Mouse (Mus musculus) hindbrain, embryonic 10.5 days (tissue): ENCODE measurements around the gene Them7. TPM values are rescaled to one million over a fixed set of nuclear protein-coding genes. Genes with fewer than 3 reads are reported as not detected.

Experiments
- DNase-seq: peaks from one replicate; pipeline ENCODE4 v3.0.0-alpha.2; 2017; ENCODE audit warnings: low spot score
- H3K27ac ChIP-seq: fragments of 300-500 bp; sonication (generic); 2 replicates; pipeline ENCODE4 v1.5.1; 2016; ENCODE audit warnings: mild to moderate bottlenecking, moderate library complexity
- H3K27me3 ChIP-seq: fragments of 300-500 bp; sonication (generic); 2 replicates; pipeline ENCODE4 v1.6.1; 2016; ENCODE audit warnings: mild to moderate bottlenecking; ENCODE audit not compliant: poor library complexity, insufficient read depth, severe bottlenecking
- H3K36me3 ChIP-seq: fragments of 300-500 bp; sonication (generic); 2 replicates; pipeline ENCODE4 v1.6.1; 2016; ENCODE audit warnings: mild to moderate bottlenecking, moderate library complexity
- H3K4me1 ChIP-seq: fragments of 300-500 bp; sonication (generic); replicated peaks from 2 replicates; pipeline ENCODE4 v1.6.1; 2016; ENCODE audit warnings: mild to moderate bottlenecking
- H3K4me3 ChIP-seq: fragments of 300-500 bp; sonication (generic); 2 replicates; pipeline ENCODE4 v1.5.1; 2016; ENCODE audit warnings: mild to moderate bottlenecking, moderate library complexity
- H3K9me3 ChIP-seq: fragments of 300-500 bp; sonication (generic); 2 replicates; pipeline ENCODE4 v1.6.1; 2016; ENCODE audit warnings: mild to moderate bottlenecking, moderate library complexity
- WGBS: fragments of 180-500 bp; shearing (Covaris S2); methylation state at CpG from one replicate; pipeline ENCODE4 v1.1.7; 2016; 5-methylcytosine and 5-hydroxymethylcytosine counted together
- polyA plus RNA-seq: library from polyadenylated mRNA; unstranded; fragments of >200 nt; fragmentation: Nextera tagmentation; extraction: Ambion mirVana; gene quantifications from 2 replicates; pipeline ENCODE4 v1.2.1, GENCODE M21; 2016

Gene Them7
- 0.22 and 0.39 TPM in 2 replicates for polyA plus RNA-seq

DNA sequence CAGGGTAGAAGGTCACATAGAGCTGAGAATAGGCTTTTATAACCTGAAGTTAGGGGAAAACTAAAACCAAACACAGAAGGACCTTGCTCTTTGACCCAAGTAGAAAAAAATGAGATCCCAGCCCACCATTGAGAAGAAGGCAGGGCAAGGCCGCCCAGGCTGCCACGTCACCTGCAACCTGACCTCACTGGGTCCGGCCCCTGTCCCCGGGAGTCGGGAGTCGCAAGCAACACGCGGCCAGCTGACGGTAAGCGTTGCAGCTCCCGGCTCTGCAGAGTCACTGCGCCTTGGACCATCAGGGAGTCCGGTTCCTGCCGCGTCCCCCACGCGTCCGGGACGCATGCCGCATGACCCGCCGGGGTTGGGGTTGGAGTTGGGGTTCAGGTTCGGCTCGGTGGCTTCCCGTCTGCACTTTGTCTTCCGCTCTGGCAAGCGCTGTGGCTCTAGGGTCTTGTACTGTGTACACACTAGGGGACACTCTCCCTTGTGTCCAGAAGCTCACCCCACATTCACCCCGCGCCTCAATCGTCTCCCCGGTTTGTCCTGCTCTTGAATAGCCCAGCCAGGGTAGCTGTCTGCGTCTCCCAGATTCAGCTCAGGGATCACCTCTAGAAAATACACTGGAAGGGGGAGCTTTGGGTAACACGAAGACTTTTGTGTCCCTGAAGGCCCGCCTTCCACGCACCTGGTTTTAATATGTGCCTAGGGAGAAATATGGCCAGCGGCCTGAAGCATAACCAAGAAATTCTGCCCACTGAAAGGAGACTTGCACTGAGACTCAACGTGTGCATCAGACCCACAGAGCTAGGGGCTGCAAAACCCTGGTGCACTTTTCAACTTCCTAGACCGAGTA lies at the start of gene Them7:
TSS of gene Them7 (plus strand) at position 187 of the 853 bp plus-strand sequence.
- peak; percentile 69 for DNase-seq
- H3K9me3 ChIP-seq = no peaks in the 10 kb centered on the region
- WGBS = 3% methylated on average over 38 of the region's 38 CpGs
- peak within 1 kb of the TSS; percentile 75 for H3K27ac ChIP-seq
- H3K4me3 ChIP-seq = peak within 1 kb of the TSS; percentile 58
- H3K36me3 ChIP-seq = no peaks in the 10 kb centered on the region
- peaks cover 35% of the 10 kb centered on the region for H3K27me3 ChIP-seq
- H3K4me1 ChIP-seq = peaks cover 14% of the 10 kb centered on the region; the same call in 1 of the 2 replicates

DNA sequence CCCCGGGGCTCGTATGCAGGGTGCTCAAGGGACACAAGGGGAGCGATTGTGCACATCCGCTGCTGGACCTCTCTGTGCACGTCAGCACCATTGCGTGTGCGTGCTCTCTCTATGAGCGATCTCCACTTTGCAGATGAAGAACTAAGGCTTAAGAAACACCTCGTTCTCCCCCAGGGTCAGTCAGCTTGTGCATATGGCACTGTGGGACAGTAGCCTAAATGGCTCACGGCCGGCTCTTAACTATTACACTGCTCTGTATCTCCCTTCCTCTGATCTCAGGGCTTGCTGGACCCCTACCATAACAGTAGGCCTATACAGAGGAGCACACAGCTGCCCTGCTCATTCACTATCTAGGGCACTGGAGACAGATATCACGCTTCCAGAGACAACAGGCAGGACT lies 45.2 kb upstream of the Them7 start:
- Histone ChIP-seq H3K27me3 (no peaks in the 10 kb centered on the region), H3K4me3 (no peak overlapping the region), H3K4me1 (no peaks in the 10 kb centered on the region), H3K27ac (no peak overlapping the region), H3K9me3 (peaks cover 7% of the 10 kb centered on the region; the same call in 1 of the 2 replicates), H3K36me3 (no peaks in the 10 kb centered on the region)
- 94% methylated on average over 12 of the region's 12 CpGs for WGBS
- no peak for DNase-seq

DNA sequence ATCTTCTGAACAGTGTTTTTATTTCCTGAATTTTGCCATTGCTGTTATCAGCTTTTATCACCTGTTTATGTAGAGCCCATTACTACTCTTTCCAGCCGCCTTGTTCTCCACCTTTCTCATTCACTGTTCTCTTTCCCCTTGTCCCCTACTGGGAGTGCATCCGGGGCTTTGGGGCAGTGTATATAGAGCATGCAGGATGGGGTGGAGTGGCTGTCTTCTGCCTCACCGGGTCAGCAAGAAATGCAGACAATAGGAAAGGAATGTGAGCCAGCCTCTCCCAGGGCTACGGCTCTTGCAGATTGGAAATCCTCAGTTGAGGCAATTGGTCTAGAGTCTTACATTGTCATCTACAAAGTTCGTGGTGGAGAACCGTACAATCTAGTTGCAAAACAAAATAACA lies 41.6 kb upstream of the Them7 start:
- H3K36me3 ChIP-seq = no peaks in the 10 kb centered on the region
- no peak overlapping the region for H3K27ac ChIP-seq
- H3K4me1 ChIP-seq = no peaks in the 10 kb centered on the region
- H3K27me3 ChIP-seq = no peaks in the 10 kb centered on the region
- H3K4me3 ChIP-seq = no peak overlapping the region
- DNase-seq = no peak
- 32% methylated on average over 6 of the region's 6 CpGs for WGBS
- H3K9me3 ChIP-seq = 0 out of 2 replicates have a peak, but pooled peaks cover 2% of the 10 kb centered on the region

DNA sequence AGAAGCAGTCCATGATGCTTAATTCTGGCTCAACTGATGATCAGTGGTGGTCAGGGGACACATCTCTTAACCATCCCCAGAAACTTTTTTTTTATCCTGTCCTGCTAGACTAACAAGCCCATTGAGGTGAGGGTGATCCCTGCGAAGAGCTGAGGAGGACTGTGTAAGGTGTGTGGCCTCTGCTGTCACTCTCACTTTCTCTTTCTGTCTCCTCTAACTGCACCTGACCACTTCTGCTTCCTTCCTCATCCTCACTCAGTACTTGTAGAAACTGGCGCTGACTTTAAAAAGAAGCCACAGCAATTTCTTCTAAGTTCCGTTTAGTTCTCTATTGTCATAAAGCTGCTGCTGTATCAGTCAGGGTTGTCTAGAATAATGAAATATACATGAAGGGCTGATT lies 39.0 kb upstream of the Them7 start:
- H3K4me1 ChIP-seq = no peaks in the 10 kb centered on the region
- no peaks in the 10 kb centered on the region for H3K27me3 ChIP-seq
- DNase-seq = no peak
- WGBS = 94% methylated on average over 3 of the region's 3 CpGs
- no peaks in the 10 kb centered on the region for H3K36me3 ChIP-seq
- H3K4me3 ChIP-seq = no peak overlapping the region
- no peak overlapping the region for H3K27ac ChIP-seq
- H3K9me3 ChIP-seq = no peaks in the 10 kb centered on the region

DNA sequence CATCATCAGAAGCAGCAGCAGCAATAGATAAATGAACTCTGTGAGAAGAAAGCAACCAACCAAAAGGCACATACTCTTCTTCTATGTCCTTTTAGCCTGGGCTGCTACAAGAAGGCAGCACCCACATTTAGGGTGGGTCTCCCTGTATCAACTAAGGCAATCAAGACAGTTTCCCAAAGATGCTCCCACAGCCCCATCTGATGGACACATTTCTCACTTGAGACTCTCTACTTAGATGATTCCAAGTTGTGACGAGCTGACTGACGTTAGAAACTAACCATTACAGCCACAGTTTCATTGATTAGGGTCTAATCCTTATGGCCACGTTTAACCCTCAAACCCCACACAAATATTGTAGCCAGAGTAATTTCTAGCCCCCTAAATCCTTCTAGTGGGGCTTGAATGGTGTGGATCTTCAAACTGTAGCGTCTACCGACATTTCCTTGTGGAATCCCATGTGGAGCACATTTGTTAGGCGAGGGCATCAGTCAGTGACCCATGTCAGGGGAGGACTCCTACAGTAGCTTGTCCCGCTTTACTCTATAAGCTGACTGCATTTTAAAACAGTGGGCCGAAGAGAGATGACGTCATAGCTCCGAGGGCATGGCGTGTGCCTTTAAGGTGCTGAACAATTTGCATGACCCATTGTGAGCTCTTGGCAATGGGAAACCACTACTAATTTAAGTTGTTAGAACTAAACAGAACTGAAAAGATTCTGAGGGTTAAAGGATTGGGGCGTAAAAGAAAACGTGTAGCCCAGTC lies 38.2 kb upstream of the Them7 start:
- Histone ChIP-seq H3K4me1 (no peaks in the 10 kb centered on the region), H3K27ac (no peak overlapping the region), H3K36me3 (no peaks in the 10 kb centered on the region), H3K4me3 (no peak overlapping the region), H3K9me3 (no peaks in the 10 kb centered on the region), H3K27me3 (no peaks in the 10 kb centered on the region)
- no peak for DNase-seq
- 81% methylated on average over 13 of the region's 13 CpGs for WGBS

DNA sequence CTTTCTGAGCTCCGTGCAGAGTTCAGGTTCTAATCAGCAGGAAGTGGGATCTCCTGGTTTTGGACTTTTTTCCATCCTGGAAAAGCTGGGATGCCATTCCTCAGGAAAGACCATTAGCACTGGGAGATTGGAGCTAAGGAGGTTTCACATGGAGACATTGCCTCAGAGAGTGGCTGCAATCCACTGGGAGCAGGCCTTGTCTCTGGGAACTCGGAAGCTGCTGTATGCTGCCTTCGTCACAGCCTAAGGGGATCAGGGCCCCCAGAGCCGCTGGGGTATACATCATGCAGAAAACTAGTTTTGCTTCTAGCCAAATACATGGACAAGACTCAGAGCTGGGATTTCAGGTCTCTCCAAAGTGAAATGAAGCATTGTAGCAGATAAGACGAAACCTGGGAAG lies 37.5 kb upstream of the Them7 start:
- Histone ChIP-seq H3K36me3 (no peaks in the 10 kb centered on the region), H3K4me1 (no peaks in the 10 kb centered on the region), H3K27ac (no peak overlapping the region), H3K9me3 (no peaks in the 10 kb centered on the region), H3K27me3 (no peaks in the 10 kb centered on the region), H3K4me3 (no peak overlapping the region)
- WGBS = 85% methylated on average over 5 of the region's 5 CpGs
- no peak for DNase-seq

DNA sequence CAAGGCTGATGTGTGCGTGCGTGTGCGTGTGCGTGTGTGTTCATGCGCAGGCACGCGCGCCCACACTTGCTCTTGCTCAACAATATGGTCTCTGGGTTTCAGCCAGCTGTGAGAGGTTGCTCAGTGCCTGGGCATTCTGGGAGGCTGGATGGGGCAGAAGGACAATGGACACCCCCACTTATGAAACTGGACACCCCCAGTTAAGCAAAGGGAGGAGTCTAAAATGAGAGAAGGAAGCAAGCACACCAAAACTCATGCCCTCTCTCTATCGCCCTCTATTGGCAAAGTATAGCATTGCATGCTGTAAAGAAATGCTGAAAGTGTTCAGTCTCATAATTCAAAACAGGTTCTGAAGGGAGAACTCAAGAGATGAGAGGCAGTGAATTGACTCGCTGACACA lies 35.9 kb upstream of the Them7 start:
- no peak overlapping the region for H3K27ac ChIP-seq
- H3K4me3 ChIP-seq = no peak overlapping the region
- peak; percentile 8 for DNase-seq
- no peaks in the 10 kb centered on the region for H3K27me3 ChIP-seq
- H3K4me1 ChIP-seq = no peaks in the 10 kb centered on the region
- 77% methylated on average over 10 of the region's 10 CpGs for WGBS
- H3K9me3 ChIP-seq = no peaks in the 10 kb centered on the region
- no peaks in the 10 kb centered on the region for H3K36me3 ChIP-seq

DNA sequence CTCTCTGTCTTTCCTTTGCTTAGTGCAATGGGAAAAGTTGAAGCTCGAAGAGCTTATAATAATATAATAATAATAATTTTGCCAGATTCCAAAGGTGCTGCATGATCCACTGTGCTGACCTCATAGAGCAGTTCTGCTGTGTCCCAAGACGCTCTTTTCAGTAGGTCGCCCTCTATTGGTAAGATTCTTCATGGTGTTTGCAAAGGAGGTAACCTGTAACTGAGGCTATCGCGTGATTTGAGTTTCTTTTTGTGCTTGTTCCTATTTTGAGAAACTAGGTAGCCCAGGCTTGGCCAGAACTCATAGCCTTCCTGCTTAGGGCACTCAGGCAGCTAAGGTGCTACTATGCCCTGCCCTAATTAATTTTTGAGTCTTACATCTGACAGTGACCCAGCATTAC lies 34.8 kb upstream of the Them7 start:
- no peaks in the 10 kb centered on the region for H3K9me3 ChIP-seq
- WGBS = 24% methylated on average over 5 of the region's 5 CpGs
- no peaks in the 10 kb centered on the region for H3K4me1 ChIP-seq
- H3K4me3 ChIP-seq = no peak overlapping the region
- H3K27ac ChIP-seq = no peak overlapping the region
- H3K27me3 ChIP-seq = no peaks in the 10 kb centered on the region
- no peaks in the 10 kb centered on the region for H3K36me3 ChIP-seq
- DNase-seq = no peak

DNA sequence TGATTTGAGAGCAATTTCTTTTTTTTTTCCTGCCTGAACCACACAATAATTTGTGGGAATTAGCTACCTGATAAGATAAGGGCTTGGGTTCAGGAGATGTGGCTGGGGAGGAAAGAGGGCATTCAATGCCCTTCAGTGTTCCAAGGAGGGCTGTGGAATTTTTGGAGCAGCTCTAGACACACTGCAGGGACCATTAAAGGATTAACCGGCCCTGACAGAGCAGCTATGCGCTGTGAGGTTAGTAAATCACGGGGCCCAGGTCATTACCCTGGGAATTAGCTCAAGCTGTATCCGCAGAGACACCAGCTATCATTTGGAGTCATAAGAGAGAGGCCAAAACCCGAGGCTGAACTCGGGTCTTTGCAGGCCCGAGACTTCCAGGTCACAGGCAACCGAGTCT lies 24.0 kb upstream of the Them7 start:
- Histone ChIP-seq H3K27me3 (no peaks in the 10 kb centered on the region), H3K27ac (no peak overlapping the region), H3K4me3 (no peak overlapping the region), H3K9me3 (no peaks in the 10 kb centered on the region), H3K4me1 (no peaks in the 10 kb centered on the region), H3K36me3 (no peaks in the 10 kb centered on the region)
- 61% methylated on average over 8 of the region's 8 CpGs for WGBS
- DNase-seq = no peak

DNA sequence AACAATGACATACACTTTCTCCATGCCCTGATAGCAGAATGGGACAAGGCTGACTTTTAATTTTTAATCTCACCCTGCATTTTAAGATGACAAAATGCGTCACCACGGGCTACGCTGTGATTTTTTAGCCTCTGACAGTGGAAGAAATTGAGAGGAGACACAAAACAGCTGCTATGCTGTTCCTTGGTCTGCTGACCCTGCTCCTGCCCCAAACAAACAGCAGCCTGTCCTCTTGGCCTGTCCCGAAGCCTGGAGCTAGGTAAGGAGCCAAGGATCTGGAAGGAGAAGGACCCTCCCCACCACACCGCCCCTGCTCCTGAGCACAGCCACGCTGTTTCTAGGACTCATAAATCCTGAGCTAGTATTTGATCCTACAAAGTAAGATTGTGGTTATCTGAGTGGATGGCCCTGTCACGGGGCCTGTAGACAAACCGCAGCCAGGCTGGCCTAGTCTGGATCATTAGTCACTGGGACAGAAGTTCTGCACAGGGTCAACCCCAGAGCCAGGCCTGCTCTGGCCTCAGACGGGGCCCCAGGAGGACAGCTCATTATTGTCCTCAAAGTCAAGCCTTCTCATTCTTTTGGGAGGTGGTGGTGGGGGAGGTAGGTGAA lies 17.5 kb upstream of the Them7 start:
- H3K36me3 ChIP-seq = no peaks in the 10 kb centered on the region
- DNase-seq = no peak
- H3K27ac ChIP-seq = no peak overlapping the region
- no peaks in the 10 kb centered on the region for H3K27me3 ChIP-seq
- H3K4me3 ChIP-seq = no peak overlapping the region
- H3K9me3 ChIP-seq = no peaks in the 10 kb centered on the region
- H3K4me1 ChIP-seq = no peaks in the 10 kb centered on the region
- WGBS = 82% methylated on average over 9 of the region's 9 CpGs

DNA sequence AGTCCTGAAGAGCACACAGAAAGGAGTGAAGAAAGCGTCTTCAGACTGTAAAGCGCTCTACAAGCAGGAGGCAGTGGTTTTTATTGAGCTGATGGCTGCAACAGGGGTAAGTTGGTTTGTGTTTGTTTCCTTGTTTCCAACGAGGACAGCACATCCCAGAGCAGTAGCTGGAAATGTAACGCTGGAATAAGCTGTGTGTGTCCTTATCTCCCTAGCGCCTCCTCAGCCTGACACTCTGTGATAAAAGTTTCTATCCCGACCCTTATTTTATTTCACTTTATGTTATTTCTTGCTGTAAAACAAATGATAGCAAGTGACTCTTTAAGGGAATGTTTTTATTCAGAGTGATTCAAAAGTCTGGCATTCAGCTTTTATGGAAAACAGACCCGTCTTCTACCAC lies 11.3 kb upstream of the Them7 start:
- Histone ChIP-seq H3K4me3 (no peak overlapping the region), H3K27ac (no peak overlapping the region), H3K27me3 (no peaks in the 10 kb centered on the region), H3K36me3 (no peaks in the 10 kb centered on the region), H3K4me1 (no peaks in the 10 kb centered on the region), H3K9me3 (no peaks in the 10 kb centered on the region)
- 84% methylated on average over 7 of the region's 7 CpGs for WGBS
- no peak for DNase-seq

DNA sequence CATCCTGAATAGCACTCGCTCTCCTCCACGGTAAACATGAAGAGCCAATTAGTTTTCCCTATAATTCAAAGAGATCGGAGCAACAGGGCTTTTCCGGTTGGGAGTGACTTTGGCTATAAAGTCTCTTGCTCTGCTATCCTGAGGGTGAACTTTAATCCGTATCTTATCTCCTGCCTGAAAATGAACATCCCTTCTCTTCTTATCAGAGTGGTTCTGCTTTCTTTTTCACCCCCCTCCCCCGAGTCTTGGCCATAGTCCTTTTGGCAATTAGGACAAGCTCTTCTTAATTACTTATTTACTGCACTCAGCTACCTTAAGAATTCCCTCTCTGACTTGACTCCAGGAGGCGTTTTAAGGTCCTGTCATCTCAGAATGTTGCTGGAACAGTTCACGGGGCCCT lies 8.2 kb upstream of the Them7 start:
- Histone ChIP-seq H3K4me1 (no peaks in the 10 kb centered on the region), H3K4me3 (no peak overlapping the region), H3K9me3 (no peaks in the 10 kb centered on the region), H3K27ac (no peak overlapping the region), H3K36me3 (no peaks in the 10 kb centered on the region), H3K27me3 (no peaks in the 10 kb centered on the region)
- 74% methylated on average over 8 of the region's 8 CpGs for WGBS
- DNase-seq = no peak

DNA sequence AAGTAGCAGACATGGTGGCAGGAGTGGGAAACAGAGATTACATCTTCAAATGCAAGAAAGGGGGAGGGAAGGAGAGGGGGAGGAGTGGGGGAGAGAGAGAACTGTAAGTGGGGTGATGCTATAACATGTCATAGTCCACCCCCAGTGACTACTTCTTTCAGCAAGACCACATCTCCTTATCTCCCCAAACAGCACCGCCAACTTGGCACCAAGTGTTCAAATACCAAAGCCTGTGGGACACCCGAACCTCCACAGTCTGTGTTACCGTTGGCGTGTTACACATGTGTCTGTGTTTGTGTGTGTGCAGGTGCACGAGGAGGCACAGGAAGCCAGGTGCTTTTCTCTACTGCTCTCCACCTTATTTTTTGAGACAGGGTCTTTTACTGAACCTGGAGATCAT lies 4.9 kb upstream of the Them7 start:
- 87% methylated on average over 5 of the region's 5 CpGs for WGBS

More for the DNA sequence above, 4.9 kb upstream of the Them7 start:
- DNase-seq = no peak
- H3K9me3 ChIP-seq = no peaks in the 10 kb centered on the region
- no peak overlapping the region for H3K4me3 ChIP-seq
- no peak overlapping the region for H3K27ac ChIP-seq
- peaks cover 5% of the 10 kb centered on the region; the same call in 1 of the 2 replicates for H3K4me1 ChIP-seq
- H3K36me3 ChIP-seq = no peaks in the 10 kb centered on the region
- H3K27me3 ChIP-seq = peaks cover 9% of the 10 kb centered on the region
